Mouse (Mus musculus): ENCODE data around the gene Hmgcs1.
A peak's percentile ranks its signal among the peaks of the same experiment; 100 is the strongest.

The Hmgcs1 gene

DNA sequence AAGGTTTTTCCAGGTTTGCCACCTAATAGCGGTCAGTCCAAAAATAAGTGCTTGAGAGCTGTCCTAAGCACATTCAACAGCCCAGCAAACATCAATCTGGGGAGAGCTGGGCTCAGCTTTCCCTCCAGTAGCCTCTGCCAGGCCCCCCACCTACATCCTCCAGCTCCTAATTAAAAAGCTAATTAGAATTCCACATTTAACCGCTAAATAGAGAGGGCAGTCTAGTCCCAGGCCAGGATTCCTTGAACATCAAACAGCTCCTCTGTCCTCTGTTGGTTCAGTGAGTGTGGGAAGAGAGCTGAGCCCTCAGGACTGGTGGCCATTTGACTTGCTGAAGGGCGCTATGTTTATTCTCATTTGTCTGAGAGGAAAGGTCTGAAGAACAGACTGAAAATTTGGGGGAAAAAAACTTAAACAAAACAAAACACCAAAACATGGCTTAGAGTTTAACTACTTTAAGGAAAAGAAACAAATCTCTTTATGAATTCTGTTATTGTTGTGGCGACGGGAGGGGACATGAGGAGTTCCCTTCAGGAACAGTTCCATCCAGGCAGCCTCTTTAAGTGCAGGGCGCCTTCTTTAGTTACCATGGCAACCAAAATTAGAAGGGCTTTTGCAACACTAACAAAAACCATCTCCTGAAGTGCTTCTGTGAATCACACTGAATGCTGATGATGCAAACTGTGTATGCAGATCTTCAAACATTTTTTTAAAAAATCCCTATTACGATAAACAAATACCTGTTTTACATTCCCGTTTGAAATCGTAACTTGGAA is 63.9 kb downstream of the Hmgcs1 start:
- DNase-seq (ENCODE audit: low spot score), result no peak

DNA sequence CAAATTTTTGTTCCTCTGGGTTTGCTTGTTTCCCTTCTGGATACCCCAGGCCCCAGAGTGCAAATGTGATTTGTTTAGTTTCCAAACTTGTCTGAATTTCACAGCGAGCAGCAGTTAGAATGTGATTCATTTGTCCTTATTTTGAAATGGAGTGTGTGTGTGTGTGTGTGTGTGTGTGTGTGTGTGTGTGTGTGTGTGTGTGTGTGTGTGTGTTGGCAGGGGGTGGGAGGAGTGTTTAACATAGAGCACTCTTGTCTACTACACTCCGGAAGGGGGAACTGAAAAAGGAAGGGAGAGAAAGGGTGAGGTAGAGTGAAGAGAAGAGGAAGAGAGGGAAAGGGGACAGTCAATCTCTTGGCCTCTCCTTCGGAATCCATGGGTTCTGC is 64.4 kb downstream of the Hmgcs1 start:
- DNase-seq (ENCODE audit: low spot score), result no peak

DNA sequence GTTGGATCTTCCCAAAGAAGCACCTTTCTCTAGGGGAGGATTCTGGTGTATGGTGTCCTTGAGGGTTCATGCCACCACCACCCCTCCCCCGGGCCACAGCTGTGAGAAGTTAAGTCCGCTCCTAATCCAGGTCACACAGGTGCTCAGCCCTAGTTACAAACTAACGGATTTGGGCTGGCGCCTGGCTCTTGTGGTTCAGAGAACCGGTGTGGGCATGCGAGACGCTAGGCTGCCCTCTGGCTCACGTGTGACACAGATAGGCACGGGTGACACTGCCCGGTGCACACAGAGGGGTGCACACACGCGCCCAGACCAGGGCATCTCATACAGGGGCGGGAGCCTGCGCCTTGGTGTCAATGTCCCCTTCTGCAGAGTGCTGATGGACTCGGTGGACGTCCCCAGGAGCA is 65.0 kb downstream of the Hmgcs1 start:
- DNase-seq (ENCODE audit: low spot score), result no peak

DNA sequence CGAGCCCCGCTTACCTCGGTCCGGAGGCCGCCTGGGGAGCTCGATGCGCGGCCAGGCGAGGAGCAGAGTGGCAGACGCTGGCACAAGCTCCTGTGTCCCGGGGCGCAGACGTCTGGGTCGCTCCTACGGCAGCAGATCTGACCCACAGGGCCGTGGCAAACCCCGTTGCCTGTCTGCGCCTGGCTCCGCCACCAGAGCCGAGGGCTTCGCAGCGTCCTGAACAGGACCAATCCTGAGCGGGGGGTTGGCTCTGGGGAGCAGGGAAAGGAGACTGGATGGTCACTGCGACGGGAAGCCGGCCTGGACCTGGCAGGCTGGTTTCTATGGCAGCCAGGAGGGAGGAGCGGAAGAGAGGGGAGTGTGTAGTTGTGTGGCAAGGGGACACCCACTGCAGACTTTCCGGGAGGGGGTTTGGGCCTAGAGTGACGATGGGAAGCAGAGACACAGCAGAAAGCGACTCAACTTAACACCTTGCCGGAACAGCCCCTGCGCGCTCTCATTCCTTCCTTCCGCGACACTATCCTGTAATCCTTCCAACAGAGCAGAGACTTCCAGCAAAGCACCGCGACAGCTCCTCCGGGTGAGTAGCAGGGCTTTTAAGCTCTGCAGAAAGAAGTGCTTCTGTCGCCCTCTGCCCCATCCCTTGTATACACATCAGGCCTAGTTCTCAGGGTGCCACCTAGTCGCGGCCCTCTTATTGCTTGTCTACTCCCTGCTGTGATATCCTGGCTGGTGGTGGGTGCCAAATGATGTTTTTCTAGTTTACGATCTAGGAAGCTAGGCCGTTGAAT is 65.7 kb downstream of the Hmgcs1 start, which contains the start of gene Nim1k:
Gene Nim1k (minus strand): TSS at position 202 of the 791 bp plus-strand sequence.
- DNase-seq (ENCODE audit: low spot score), result peak; percentile 75

GRCm38 (mm10) chr13:119756831-119757230 is 66.7 kb downstream of the Hmgcs1 start:
- DNase-seq (ENCODE audit: low spot score), result no peak
